ENCODE assay signal across 31 mouse cellular contexts in the genomic region with DNA sequence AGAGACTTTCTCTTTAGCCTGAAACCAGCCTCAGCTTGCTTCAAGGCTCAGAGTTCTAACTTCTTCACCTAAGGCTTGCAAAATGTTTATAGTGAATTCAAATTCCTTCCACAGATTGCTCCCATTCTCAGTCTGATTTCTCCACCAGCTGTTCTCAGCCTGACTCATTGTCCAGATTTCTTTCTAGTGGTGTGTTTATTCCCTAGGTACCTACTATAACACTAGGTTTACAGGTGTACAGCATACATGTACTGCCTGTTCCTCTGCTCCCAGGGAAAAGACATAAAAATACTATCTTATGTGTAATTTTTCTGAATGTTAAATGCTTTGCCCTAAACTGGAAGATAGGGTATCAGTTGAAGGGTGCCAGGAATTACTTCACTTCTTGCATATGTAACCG.
"Had no signal": no experiment of that assay in that cellular context is flagged by ENCODE, and none has a peak within 500 bp of the region (broad histone marks: within the 10 kb centered on the region; RNA-seq: fewer than 3 reads in every experiment).

No protein-coding gene starts in this region.

- H3K4me1 ChIP-seq: limb, embryonic 12.5 days; limb, embryonic 15.5 days; liver, embryonic 12.5 days; liver, embryonic 13.5 days; liver, embryonic 15.5 days; lung, embryonic 15.5 days; megakaryocyte, embryonic 14.5 days; midbrain, embryonic 10.5 days; midbrain, embryonic 12.5 days; midbrain, embryonic 13.5 days; midbrain, embryonic 15.5 days; neural tube, embryonic 12.5 days had no signal

- H3K9me3 ChIP-seq: limb, embryonic 12.5 days; limb, embryonic 15.5 days; liver, embryonic 12.5 days; liver, embryonic 13.5 days; liver, embryonic 15.5 days; lung, embryonic 15.5 days; megakaryocyte, embryonic 14.5 days; midbrain, embryonic 10.5 days; midbrain, embryonic 12.5 days; midbrain, embryonic 13.5 days; midbrain, embryonic 15.5 days; neural tube, embryonic 12.5 days had no signal

- H3K4me3 ChIP-seq: left cerebral cortex, adult 2 months; limb, embryonic 12.5 days; limb, embryonic 15.5 days; liver, embryonic 12.5 days; liver, embryonic 13.5 days; liver, embryonic 15.5 days; lung, embryonic 15.5 days; megakaryocyte, embryonic 14.5 days; midbrain, embryonic 10.5 days; midbrain, embryonic 12.5 days; midbrain, embryonic 13.5 days; midbrain, embryonic 15.5 days; myocyte; neural tube, embryonic 12.5 days had no signal

- H3K27ac ChIP-seq: left cerebral cortex, adult 2 months; limb, embryonic 15.5 days; liver, embryonic 12.5 days; liver, embryonic 13.5 days; liver, embryonic 14.5 days; liver, embryonic 15.5 days; lung, embryonic 15.5 days; macrophage; midbrain, embryonic 10.5 days; midbrain, embryonic 12.5 days; midbrain, embryonic 13.5 days; midbrain, embryonic 15.5 days; neural tube, embryonic 12.5 days had no signal

- DNase-seq: left cerebral cortex, postnatal 4 days; liver; liver, embryonic 13.5 days; liver, postnatal 0 days; lung, adult 18-20 months; lung, adult 2 months; lung, embryonic 14.5 days; lung, postnatal 10 days; lung, postnatal 14 days; lung, postnatal 36 days; lung, postnatal 4 days; midbrain, embryonic 14.5 days had no signal

- H3K27me3 ChIP-seq: limb, embryonic 12.5 days; limb, embryonic 15.5 days; liver, embryonic 12.5 days; liver, embryonic 13.5 days; liver, embryonic 15.5 days; lung, embryonic 15.5 days; megakaryocyte, embryonic 14.5 days; midbrain, embryonic 12.5 days; midbrain, embryonic 13.5 days; midbrain, embryonic 15.5 days; neural tube, embryonic 12.5 days had no signal

- H3K36me3 ChIP-seq: limb, embryonic 12.5 days; limb, embryonic 15.5 days; liver, embryonic 12.5 days; liver, embryonic 13.5 days; liver, embryonic 15.5 days; lung, embryonic 15.5 days; midbrain, embryonic 10.5 days; midbrain, embryonic 12.5 days; midbrain, embryonic 13.5 days; midbrain, embryonic 15.5 days; neural tube, embryonic 12.5 days had no signal

- ATAC-seq: liver, embryonic 12.5 days; liver, postnatal 0 days; lung, postnatal 0 days; midbrain, embryonic 13.5 days; midbrain, embryonic 15.5 days; midbrain, embryonic 16.5 days had no signal

- H3K9ac ChIP-seq: limb, embryonic 12.5 days; limb, embryonic 15.5 days; liver, embryonic 12.5 days; liver, embryonic 13.5 days; liver, embryonic 14.5 days; liver, embryonic 15.5 days; liver, postnatal 0 days; lung, embryonic 14.5 days; lung, embryonic 15.5 days; midbrain, embryonic 12.5 days; midbrain, embryonic 13.5 days; midbrain, embryonic 15.5 days; neural tube, embryonic 12.5 days had no signal

- H3K4me2 ChIP-seq: limb, embryonic 12.5 days; limb, embryonic 15.5 days; liver, embryonic 11.5 days; liver, embryonic 12.5 days; liver, embryonic 13.5 days; liver, embryonic 15.5 days; lung, embryonic 14.5 days; lung, embryonic 15.5 days; midbrain, embryonic 11.5 days; midbrain, embryonic 12.5 days; midbrain, embryonic 13.5 days; midbrain, embryonic 15.5 days; neural tube, embryonic 12.5 days had no signal
